Mouse (Mus musculus) bone marrow, adult 2 months (tissue): ENCODE measurements at regions not wholly inside any gene's neighbourhood (a gene's known extent, or its start where the extent isn't known, plus 50 kb on each side); places are given as distances from the start of the nearest gene placed in this dataset.

Experiments used
- H3K27ac ChIP-seq: fragments of 200-500 bp; 2 replicates; pipeline ENCODE4 v1.5.1; 2012; ENCODE audit warnings: low read depth, mild to moderate bottlenecking, control low read depth, inconsistent platforms, low read length; ENCODE audit not compliant: control insufficient read depth, poor library complexity, insufficient read depth
- H3K4me1 ChIP-seq: fragments of 200-500 bp; 2 replicates; pipeline ENCODE4 v1.6.1; 2011; ENCODE audit warnings: low read length; ENCODE audit not compliant: control insufficient read depth, insufficient read depth
- H3K4me3 ChIP-seq: fragments of 200-500 bp; replicated peaks from 2 replicates; pipeline ENCODE3; 2011; ENCODE audit warnings: mild to moderate bottlenecking, low read depth, low read length, control low read depth; ENCODE audit not compliant: control insufficient read depth
- CTCF ChIP-seq: fragments of 200-500 bp; IDR thresholded peaks from 2 replicates; pipeline ENCODE4 v1.5.1; 2011; ENCODE audit warnings: low read length, control low read depth; ENCODE audit not compliant: control insufficient read depth, insufficient read depth
- POLR2A ChIP-seq: fragments of 200-500 bp; IDR thresholded peaks from 2 replicates; pipeline ENCODE4 v1.6.1; 2011; ENCODE audit warnings: low read depth, mild to moderate bottlenecking, control low read depth, low read length, borderline replicate concordance; ENCODE audit not compliant: control insufficient read depth
- WGBS: fragments of 180-500 bp; shearing (Covaris S2); methylation state at CpG from one replicate; pipeline ENCODE4 v1.1.7; 2018; 5-methylcytosine and 5-hydroxymethylcytosine counted together

GRCm38 (mm10) chr17:73055197-73055596 is 52.6 kb upstream of the Lclat1 start:
- H3K27ac ChIP-seq: no peak overlapping the region
- WGBS: 74% methylated on average over 3 of the region's 3 CpGs
- H3K4me3 ChIP-seq: no peak overlapping the region
- TF ChIP-seq POLR2A (no peak), CTCF (no peak)
- H3K4me1 ChIP-seq: peaks cover 7% of the 10 kb centered on the region; the same call in 1 of the 2 replicates

DNA sequence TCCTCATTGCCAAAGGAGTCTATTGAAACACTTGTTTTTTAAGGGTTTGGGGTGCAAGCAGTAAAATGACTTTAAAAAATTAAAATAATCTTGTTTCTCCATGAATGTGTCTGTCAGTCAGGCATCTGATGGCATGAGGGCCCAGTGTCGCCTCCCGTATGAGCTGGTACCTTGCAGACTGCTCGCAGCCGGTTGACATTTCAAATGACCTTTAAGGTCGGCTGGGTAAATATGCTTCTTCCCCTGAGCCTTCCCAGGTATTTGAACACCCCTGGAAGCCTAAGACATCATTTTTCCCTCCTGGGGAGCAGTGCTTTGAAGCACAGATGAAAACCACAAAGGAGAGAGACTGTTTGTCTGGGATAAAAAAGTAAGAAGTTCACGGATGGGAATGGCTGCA is 52.2 kb upstream of the Lclat1 start:
- no peak for TF ChIP-seq POLR2A
- TF ChIP-seq CTCF: no peak
- WGBS: 87% methylated on average over 6 of the region's 6 CpGs
- Histone ChIP-seq H3K4me3 (no peak overlapping the region), H3K27ac (no peak overlapping the region), H3K4me1 (peaks cover 7% of the 10 kb centered on the region; the same call in 1 of the 2 replicates)

DNA sequence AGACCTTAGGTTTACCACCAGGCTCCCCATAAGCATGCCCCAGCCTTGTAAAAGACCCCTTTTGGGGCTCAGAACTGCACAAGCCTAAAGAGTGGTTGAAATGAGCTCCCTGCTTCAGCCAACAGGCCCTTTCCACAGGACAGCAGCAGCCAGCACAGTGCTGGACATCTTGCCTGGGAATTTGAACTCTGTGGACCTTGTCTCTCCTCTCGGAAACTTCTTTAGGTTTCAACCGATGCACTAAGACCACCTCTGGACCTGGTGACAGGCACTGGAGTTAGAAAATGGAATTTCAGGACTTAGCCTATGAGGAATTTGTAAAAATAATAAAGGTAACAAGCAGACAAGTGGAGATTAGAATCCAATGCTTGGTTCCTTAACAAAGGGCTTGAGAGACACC is 51.2 kb upstream of the Lclat1 start:
- 82% methylated on average over 2 of the region's 2 CpGs for WGBS
- H3K27ac ChIP-seq: no peak overlapping the region
- TF ChIP-seq POLR2A: no peak
- no peak for TF ChIP-seq CTCF
- H3K4me3 ChIP-seq: no peak overlapping the region
- peaks cover 7% of the 10 kb centered on the region; the same call in 1 of the 2 replicates for H3K4me1 ChIP-seq
